Mouse (Mus musculus) neural tube, embryonic 13.5 days (tissue): ENCODE results near the gene Crybg1. TPM values are rescaled to one million over a fixed set of nuclear protein-coding genes. Genes with fewer than 3 reads are reported as not detected.
"Not testable (repeated sequence)": the region's sequence is repeated elsewhere in the genome, so short reads cannot be mapped to it uniquely, and the experiment has no call there.

Experiments used
- ATAC-seq: fragments of 200-750 bp; cut with Nextera tagmentation; 2 replicates; pipeline ENCODE4 v1.8.0; 2017; ENCODE audit warnings: low read depth, mild to moderate bottlenecking, moderate TSS enrichment, moderate library complexity
- H3K27ac ChIP-seq: fragments of 300-500 bp; sonication (generic); replicated peaks from 2 replicates; pipeline ENCODE4 v1.5.1; 2015; ENCODE audit warnings: moderate library complexity, mild to moderate bottlenecking, inconsistent platforms
- H3K27me3 ChIP-seq: fragments of 300-500 bp; sonication (generic); 2 replicates; pipeline ENCODE4 v1.6.1; 2015; ENCODE audit warnings: mild to moderate bottlenecking, inconsistent platforms
- H3K36me3 ChIP-seq: fragments of 300-500 bp; sonication (generic); 2 replicates; pipeline ENCODE4 v1.6.1; 2015; ENCODE audit warnings: mild to moderate bottlenecking, inconsistent platforms
- H3K4me1 ChIP-seq: fragments of 300-500 bp; sonication (generic); replicated peaks from 2 replicates; pipeline ENCODE4 v1.6.1; 2015; ENCODE audit warnings: inconsistent platforms
- H3K4me2 ChIP-seq: fragments of 300-500 bp; sonication (generic); 2 replicates; pipeline ENCODE4 v1.6.1; 2015; ENCODE audit warnings: inconsistent platforms, mild to moderate bottlenecking, moderate library complexity
- H3K4me3 ChIP-seq: fragments of 300-500 bp; sonication (generic); 2 replicates; pipeline ENCODE4 v1.5.1; 2015; ENCODE audit warnings: mild to moderate bottlenecking, inconsistent platforms
- H3K9ac ChIP-seq: fragments of 300-500 bp; sonication (generic); 2 replicates; pipeline ENCODE4 v1.6.1; 2015; ENCODE audit warnings: moderate library complexity, mild to moderate bottlenecking, inconsistent platforms
- H3K9me3 ChIP-seq: fragments of 300-500 bp; sonication (generic); 2 replicates; pipeline ENCODE4 v1.6.1; 2016; ENCODE audit warnings: inconsistent platforms
- WGBS: fragments of 180-500 bp; shearing (Covaris S2); methylation state at CpG from one replicate; pipeline ENCODE4 v1.1.7; 2015; 5-methylcytosine and 5-hydroxymethylcytosine counted together
- polyA plus RNA-seq: library from polyadenylated mRNA; unstranded; fragments of >200 nt; fragmentation: Nextera tagmentation; extraction: Ambion mirVana; gene quantifications from 2 replicates; pipeline ENCODE4 v1.2.1, GENCODE M21; 2015

Gene Crybg1
- polyA plus RNA-seq, 1 experiment from 2014 or later: 0.08 TPM

DNA sequence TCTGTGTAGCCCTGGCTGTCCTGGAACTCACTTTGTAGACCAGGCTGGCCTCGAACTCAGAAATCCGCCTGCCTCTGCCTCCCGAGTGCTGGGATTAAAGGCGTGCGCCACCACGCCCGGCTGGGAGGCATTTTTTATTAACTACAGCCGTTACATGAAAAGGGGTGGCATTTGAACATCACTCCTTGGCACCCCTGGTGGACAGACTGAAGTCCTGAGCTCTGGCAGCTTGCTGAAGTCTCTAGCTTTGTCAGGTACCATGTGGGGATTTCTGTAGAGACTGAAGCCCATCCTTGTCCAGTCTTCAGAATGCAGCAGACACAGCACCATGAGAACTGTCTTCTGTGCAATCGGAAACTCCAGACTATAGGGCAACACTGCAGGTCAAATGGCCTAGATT lies 222.9 kb downstream of the Crybg1 start:
- peaks cover 25% of the 10 kb centered on the region for H3K36me3 ChIP-seq
- not testable (repeated sequence) for H3K9me3 ChIP-seq, H3K4me2 ChIP-seq, H3K27me3 ChIP-seq, H3K4me3 ChIP-seq, H3K9ac ChIP-seq, H3K4me1 ChIP-seq, ATAC-seq, H3K27ac ChIP-seq
- 92% methylated on average over 9 of the region's 9 CpGs for WGBS

DNA sequence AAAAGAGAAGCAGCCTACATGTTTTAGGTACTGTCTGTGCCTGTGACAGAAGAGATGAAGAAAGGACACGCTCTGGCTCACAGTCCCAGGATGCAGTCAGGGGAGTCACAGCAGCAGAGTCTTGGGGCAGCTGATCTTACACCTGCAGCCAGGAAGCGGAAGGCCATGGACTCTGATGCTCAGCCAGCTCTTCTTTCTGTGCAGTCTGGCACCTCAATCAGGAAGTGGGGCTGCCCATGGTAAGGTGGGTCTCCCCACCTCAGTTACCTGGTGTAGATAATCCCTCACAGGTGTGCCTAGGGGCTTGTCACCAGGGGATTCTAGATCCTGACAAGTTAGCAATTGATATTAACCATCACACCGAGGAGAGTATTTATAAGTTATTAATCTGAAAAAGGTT lies 225.6 kb downstream of the Crybg1 start:
- H3K4me3 ChIP-seq: no peak overlapping the region
- WGBS: 99% methylated on average over 3 of the region's 3 CpGs
- no peak overlapping the region for H3K27ac ChIP-seq
- H3K9me3 ChIP-seq: no peaks in the 10 kb centered on the region
- H3K4me2 ChIP-seq: no peak overlapping the region
- H3K27me3 ChIP-seq: no peaks in the 10 kb centered on the region
- no peak for ATAC-seq
- no peaks in the 10 kb centered on the region for H3K4me1 ChIP-seq
- H3K9ac ChIP-seq: no peak overlapping the region
- H3K36me3 ChIP-seq: peaks cover 7% of the 10 kb centered on the region

DNA sequence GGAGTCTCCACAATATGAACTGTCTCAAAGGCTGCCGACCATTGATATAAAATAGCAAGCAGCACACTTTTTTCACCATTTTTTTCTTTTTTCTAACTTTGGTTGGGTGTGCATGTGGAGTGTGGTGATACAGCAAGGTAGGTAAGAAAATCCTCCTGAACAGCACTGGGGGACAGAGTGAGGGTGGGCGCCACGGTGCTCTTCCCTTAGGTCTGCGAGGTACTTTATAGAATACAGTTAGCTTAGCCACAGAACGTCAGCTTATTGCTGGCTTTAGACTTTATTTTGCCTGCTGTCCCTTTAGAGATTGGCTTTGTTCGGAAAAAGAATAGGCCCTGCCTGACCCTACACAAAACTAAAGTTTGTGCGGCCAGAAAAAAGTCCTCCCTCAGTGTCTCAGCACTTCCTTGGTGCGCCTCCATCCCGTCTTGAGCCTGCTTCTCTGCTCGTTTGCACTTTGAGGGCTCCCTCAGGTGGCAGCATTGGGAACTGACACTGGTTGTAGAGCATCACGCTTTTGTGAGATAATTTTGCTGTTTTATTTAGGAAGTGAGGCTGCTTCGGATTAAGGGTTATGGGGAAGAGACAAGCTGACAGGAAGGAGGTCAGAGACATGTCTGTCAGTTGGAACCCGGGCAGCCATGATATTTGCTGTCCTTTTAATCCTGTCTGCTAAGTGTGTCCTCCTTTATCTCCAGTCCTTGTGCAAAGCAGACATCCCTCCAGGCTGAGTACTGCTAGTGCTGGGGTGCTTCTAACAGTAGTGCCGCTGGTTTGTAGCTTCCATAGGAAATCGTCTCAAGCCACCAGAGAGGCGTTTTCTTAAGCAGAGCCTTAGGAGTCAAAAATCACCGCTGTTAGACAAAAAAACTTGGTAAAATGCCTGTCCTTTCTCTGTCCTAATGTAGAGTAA lies 229.7 kb downstream of the Crybg1 start:
- H3K9me3 ChIP-seq: no peaks in the 10 kb centered on the region
- ATAC-seq: peak; percentile 63

DNA sequence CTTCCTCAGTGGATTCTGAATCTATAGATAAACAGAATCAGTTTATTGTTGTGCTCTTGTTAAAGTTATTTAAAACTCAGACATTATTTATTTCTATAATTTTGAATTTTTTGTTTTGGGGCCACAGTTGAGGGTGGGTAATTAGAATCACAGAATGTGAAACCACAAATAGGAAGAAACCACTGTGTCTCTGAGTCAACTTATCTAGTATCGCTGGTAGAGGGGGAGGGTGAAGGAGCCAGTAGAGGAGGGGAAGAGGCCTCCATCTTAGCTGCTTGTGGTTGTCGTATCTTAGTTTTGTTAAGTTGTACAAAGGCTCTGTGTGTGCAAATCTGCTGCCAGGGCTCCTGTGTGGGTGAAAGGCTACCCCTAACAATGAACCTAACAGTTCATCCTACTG lies 231.9 kb downstream of the Crybg1 start:
- whole genome bisulfite sequencing: 78% methylated on average over 2 of the region's 2 CpGs
- no peak overlapping the region for H3K4me2 ChIP-seq
- H3K36me3 ChIP-seq: no peaks in the 10 kb centered on the region
- H3K9ac ChIP-seq: no peak overlapping the region
- no peak overlapping the region for H3K27ac ChIP-seq
- no peaks in the 10 kb centered on the region for H3K27me3 ChIP-seq
- H3K4me1 ChIP-seq: no peaks in the 10 kb centered on the region
- no peak for ATAC-seq
- no peak overlapping the region for H3K4me3 ChIP-seq
- H3K9me3 ChIP-seq: no peaks in the 10 kb centered on the region

More for the DNA sequence above, 229.7 kb downstream of the Crybg1 start:
- Histone ChIP-seq H3K27me3 (no peaks in the 10 kb centered on the region), H3K4me2 (no peak overlapping the region), H3K4me1 (no peaks in the 10 kb centered on the region), H3K27ac (no peak overlapping the region), H3K4me3 (no peak overlapping the region), H3K9ac (no peak overlapping the region), H3K36me3 (peaks cover 6% of the 10 kb centered on the region; the same call in 1 of the 2 replicates)
- WGBS: 44% methylated on average over 17 of the region's 17 CpGs

DNA sequence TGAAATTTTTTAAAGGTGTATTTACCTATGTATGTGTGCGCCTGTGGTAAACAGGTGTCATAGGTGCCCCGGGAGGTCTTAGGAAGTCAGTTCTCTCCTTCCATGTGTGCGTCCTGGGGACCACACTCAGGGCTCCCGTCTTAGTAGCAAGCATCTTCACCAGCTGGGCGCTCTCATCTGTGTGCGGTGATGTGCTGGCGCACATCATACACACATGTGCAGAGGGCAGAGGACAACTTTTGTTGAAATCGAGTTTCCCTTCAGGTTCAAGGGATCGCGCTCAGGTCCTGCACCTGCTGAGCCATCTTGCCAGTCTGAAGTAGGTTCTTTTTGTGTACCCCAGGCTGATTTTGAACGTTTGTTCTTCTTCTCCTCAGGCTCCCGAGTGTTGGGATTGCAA lies 232.5 kb downstream of the Crybg1 start:
- WGBS: 79% methylated on average over 12 of the region's 12 CpGs
- no peak overlapping the region for H3K4me2 ChIP-seq

DNA sequence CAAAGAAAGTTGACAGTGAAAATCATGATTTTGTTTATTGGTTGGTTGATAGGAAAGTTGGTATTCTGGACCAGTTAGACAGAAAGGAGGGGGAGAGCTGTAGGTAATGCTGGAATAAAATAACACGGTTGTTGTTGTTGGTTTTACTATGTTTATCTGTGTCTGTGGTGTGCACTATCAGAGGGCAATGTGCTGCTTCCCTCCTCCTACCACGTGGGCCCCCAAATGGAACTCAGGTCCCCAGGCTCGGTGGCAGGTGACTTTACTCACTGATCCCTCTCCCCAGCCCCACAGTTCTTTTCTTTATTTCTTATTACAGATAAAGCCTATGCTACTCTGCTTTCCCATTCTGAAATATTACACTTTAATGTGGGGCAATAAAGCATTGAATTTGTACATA lies 236.4 kb downstream of the Crybg1 start:
- 80% methylated on average over 3 of the region's 3 CpGs for WGBS
- ATAC-seq: no peak

More for the DNA sequence above, 232.5 kb downstream of the Crybg1 start:
- Histone ChIP-seq H3K9me3 (no peaks in the 10 kb centered on the region), H3K36me3 (no peaks in the 10 kb centered on the region), H3K4me3 (no peak overlapping the region), H3K27me3 (no peaks in the 10 kb centered on the region), H3K9ac (no peak overlapping the region), H3K27ac (no peak overlapping the region), H3K4me1 (no peaks in the 10 kb centered on the region)
- no peak for ATAC-seq

DNA sequence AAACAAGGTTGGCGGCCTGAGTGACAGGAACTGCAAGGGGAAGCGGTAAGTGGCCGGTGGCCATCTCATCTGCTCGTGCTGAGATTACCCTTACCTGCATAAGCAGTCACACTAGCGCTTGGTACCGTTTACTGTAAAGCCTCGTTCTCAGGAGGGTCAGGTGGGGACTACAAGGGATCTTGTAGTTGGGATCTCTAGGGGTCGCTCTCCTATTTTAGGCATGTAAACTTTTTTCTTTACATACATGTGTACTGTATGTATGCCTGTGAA lies 237.8 kb downstream of the Crybg1 start:
- Histone ChIP-seq H3K9me3 (no peaks in the 10 kb centered on the region), H3K4me2 (no peak overlapping the region), H3K9ac (no peak overlapping the region), H3K27me3 (no peaks in the 10 kb centered on the region), H3K27ac (no peak overlapping the region), H3K4me1 (no peaks in the 10 kb centered on the region), H3K36me3 (no peaks in the 10 kb centered on the region; the same call in 1 of the 2 replicates), H3K4me3 (no peak overlapping the region)
- no peak for ATAC-seq
- 91% methylated on average over 8 of the region's 8 CpGs for WGBS

More for the DNA sequence above, 236.4 kb downstream of the Crybg1 start:
- no peak overlapping the region for H3K4me2 ChIP-seq
- no peaks in the 10 kb centered on the region for H3K9me3 ChIP-seq
- no peak overlapping the region for H3K27ac ChIP-seq
- H3K4me3 ChIP-seq: no peak overlapping the region
- H3K9ac ChIP-seq: no peak overlapping the region
- no peaks in the 10 kb centered on the region; the same call in 1 of the 2 replicates for H3K36me3 ChIP-seq
- no peaks in the 10 kb centered on the region for H3K4me1 ChIP-seq
- no peaks in the 10 kb centered on the region for H3K27me3 ChIP-seq

DNA sequence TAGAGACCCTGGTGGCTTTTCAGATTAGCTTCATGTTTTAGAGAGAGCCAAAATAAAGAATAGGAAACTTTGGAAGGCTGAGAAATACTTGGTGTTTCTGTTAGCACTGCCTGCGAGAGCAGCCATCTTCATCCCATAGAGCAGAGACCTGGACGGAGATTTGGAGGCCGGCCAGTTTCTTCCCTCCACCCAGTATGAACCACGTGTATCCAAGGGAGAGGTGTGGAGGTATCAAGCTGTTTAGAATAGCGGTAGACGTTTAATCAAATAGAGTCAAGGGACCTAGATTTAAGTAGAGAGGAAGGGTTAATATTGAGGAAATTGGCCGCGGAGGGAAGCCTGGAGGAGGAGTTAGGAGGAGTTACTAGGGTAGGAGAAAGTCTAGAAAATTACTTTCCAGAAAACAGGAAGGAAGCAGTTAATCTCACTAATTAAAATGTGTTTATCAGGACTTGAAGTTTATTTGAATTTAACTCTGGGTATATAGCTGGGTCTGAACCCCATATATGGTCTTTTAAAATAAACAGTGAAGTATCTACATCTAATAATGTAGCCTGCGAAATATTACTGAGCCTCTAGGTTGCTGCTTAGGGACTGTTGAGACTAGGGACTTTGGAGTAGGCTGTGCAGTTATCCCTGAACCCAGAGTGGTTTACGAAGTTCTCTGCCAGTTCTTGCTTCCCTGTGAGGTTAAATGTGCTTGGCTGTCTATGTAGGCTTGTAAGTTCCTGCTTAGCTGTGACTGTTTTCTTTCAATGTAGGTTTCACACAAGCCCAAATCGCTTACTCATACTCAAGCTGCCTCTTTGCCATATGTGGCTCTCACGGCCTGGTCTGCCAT lies 238.4 kb downstream of the Crybg1 start:
- no peak for ATAC-seq
- 94% methylated on average over 12 of the region's 12 CpGs for WGBS

DNA sequence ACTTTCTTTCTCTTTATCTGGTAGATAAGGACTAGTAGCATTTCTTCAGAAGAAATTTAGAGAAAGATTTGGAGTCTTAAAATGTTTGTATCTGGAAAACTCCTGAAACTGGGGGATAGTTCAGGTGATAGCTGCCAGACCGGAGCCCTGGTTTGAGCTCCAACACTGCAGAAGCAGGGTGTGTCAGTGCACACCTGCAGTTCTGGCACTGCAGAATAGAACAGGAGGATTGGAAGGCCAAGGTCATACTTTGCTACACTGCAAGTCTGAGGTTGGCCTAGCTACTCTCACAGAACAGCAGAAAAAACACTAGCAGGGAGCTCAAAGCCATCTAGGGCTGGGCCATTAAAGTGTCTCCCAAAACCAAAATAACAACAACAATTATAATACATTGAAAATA lies 244.1 kb downstream of the Crybg1 start:
- Histone ChIP-seq H3K4me1 (peaks cover 20% of the 10 kb centered on the region), H3K4me2 (no peak overlapping the region)
- WGBS: 95% methylated on average over 1 of the region's 1 CpGs

More for the DNA sequence above, 238.4 kb downstream of the Crybg1 start:
- no peaks in the 10 kb centered on the region; the same call in 1 of the 2 replicates for H3K36me3 ChIP-seq
- no peaks in the 10 kb centered on the region for H3K9me3 ChIP-seq
- H3K4me1 ChIP-seq: no peaks in the 10 kb centered on the region
- H3K4me3 ChIP-seq: no peak overlapping the region
- no peaks in the 10 kb centered on the region for H3K27me3 ChIP-seq
- H3K4me2 ChIP-seq: no peak overlapping the region
- no peak overlapping the region for H3K27ac ChIP-seq
- H3K9ac ChIP-seq: no peak overlapping the region

DNA sequence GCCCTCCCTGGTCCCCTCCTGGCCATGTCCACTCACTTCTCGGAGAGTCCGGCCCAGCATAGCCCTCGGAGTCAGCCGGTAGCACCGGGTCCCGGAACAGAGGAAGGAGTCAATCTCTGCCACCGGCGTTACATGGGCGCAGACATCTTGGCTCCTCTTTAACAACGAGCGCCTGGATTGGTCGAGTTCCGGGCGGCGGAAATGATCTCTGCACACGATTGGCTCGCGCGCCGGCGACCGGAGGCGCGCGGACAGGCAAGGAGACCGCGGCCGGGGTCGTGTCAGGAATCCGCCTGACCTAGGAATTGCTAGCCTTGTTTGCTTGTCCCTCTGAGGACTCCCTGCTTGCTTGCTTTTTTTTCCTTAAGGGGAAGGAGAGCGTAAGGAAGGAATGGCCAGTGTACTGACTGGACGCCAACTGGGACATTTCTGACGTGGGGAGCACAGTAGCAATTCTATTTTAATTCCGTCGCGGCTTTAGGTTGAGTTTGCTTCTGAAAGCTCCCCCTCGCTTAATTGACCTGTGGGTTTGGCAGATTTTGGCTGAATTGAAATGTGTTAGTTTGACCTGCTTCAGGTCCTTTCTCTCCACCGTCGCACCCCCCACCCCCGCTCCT lies 247.0 kb downstream of the Crybg1 start, which contains the start of the genes Qrsl1 and Rtn4ip1:
TSS of gene Qrsl1 (minus strand) at position 168 of the 617 bp plus-strand sequence.
TSS of gene Rtn4ip1 (plus strand) at position 230 of the 617 bp plus-strand sequence.
- peaks cover 20% of the 10 kb centered on the region for H3K4me1 ChIP-seq
- under 1% methylated on average over 40 of the region's 40 CpGs for WGBS
- no peaks in the 10 kb centered on the region for H3K36me3 ChIP-seq
- H3K9ac ChIP-seq: peak within 1 kb of the TSS; percentile 79
- peak within 1 kb of the TSS; percentile 72 for H3K27ac ChIP-seq
- H3K9me3 ChIP-seq: no peaks in the 10 kb centered on the region
- ATAC-seq: peak; percentile 98
- H3K4me2 ChIP-seq: peak within 1 kb of the TSS; percentile 79
- H3K27me3 ChIP-seq: no peaks in the 10 kb centered on the region
- peak within 1 kb of the TSS; percentile 80 for H3K4me3 ChIP-seq

More for the DNA sequence above, 244.1 kb downstream of the Crybg1 start:
- Histone ChIP-seq H3K9ac (no peak overlapping the region), H3K27ac (no peak overlapping the region), H3K9me3 (no peaks in the 10 kb centered on the region), H3K36me3 (no peaks in the 10 kb centered on the region), H3K4me3 (no peak overlapping the region), H3K27me3 (no peaks in the 10 kb centered on the region)
- ATAC-seq: no peak

DNA sequence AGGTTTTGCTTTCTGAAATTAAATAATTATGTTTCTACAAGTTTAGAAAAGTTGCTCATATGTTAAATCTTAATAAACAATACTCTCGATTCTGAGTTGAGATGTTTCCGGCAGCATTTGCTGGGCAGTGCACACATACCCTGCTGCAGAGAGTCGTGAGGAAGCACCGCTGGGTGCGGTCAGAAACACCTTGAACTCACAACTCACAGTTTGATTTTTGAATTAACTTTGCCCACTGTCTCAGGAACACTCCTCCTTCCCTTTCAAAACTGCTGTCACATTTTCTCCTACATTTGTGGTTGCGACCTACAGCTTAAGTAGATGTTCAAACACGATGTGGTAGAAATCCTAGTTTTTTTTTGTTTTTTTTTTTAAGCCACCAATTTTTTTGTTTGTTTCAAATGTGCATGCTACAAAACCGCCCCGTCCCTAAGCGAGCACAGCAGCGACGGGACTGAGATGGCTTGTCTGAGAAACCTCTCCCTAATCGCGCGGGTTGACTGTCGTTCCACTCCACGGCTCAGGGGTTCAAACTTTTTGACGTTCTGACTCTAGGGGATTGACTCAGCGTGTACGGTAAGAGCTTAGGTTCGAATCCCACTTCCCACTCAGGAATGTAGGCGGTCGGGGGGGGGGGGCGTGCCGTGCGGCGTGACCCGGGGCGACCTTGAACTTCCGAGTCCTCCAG lies 247.6 kb downstream of the Crybg1 start:
- peaks cover 20% of the 10 kb centered on the region for H3K4me1 ChIP-seq
- no peak for ATAC-seq
- H3K36me3 ChIP-seq: no peaks in the 10 kb centered on the region
- 8% methylated on average over 30 of the region's 30 CpGs for WGBS
- H3K4me2 ChIP-seq: peak overlapping the region; percentile 79
- H3K9ac ChIP-seq: peak overlapping the region; percentile 79
- H3K9me3 ChIP-seq: no peaks in the 10 kb centered on the region
- H3K4me3 ChIP-seq: peak overlapping the region; percentile 80
- peak overlapping the region; percentile 72 for H3K27ac ChIP-seq
- no peaks in the 10 kb centered on the region for H3K27me3 ChIP-seq
